Mouse (Mus musculus) ES-E14 (cell line): ENCODE results near the gene Abcc10.

Source experiments
- MAFK ChIP-seq: IDR thresholded peaks from 2 replicates; pipeline ENCODE4 v1.6.1; 2014; ENCODE audit warnings: mild to moderate bottlenecking, low read depth, low read length, inconsistent platforms; ENCODE audit not compliant: insufficient read depth
- ZNF384 ChIP-seq: IDR thresholded peaks from 2 replicates; pipeline ENCODE4 v1.6.1; 2012; ENCODE audit warnings: low read depth, low read length, inconsistent platforms

GRCm38 (mm10) chr17:46266986-46267385 is 61.2 kb downstream of the Abcc10 start:
- TF ChIP-seq ZNF384 (no peak), MAFK (no peak)
